Mouse (Mus musculus) heart, postnatal 0 days (tissue): Measurements from ENCODE around the gene Mxi1. TPM values are rescaled to one million over a fixed set of nuclear protein-coding genes. Genes with fewer than 3 reads are reported as not detected.

ENCODE experiments used
- ATAC-seq: fragments of 200-750 bp; cut with Nextera tagmentation; 2 replicates; pipeline ENCODE4 v1.8.0; 2017; ENCODE audit warnings: low read depth, moderate number of reproducible peaks, moderate library complexity; ENCODE audit not compliant: insufficient read depth
- DNase-seq: peaks from one replicate; pipeline ENCODE4 v3.0.0-alpha.2; 2016; ENCODE audit warnings: low spot score
- H3K27ac ChIP-seq: fragments of 300-500 bp; sonication (generic); 2 replicates; pipeline ENCODE4 v1.5.1; 2014; ENCODE audit warnings: low read depth, mild to moderate bottlenecking
- H3K27me3 ChIP-seq: fragments of 300-500 bp; sonication (generic); 2 replicates; pipeline ENCODE4 v1.6.1; 2014; ENCODE audit warnings: low read length, mixed read lengths; ENCODE audit not compliant: control insufficient read depth, insufficient read depth
- H3K36me3 ChIP-seq: fragments of 300-500 bp; sonication (generic); replicated peaks from 2 replicates; pipeline ENCODE4 v1.6.1; 2014; ENCODE audit warnings: low read length, mixed read lengths; ENCODE audit not compliant: control insufficient read depth, insufficient read depth
- H3K4me1 ChIP-seq: fragments of 300-500 bp; sonication (generic); 2 replicates; pipeline ENCODE4 v1.6.1; 2014; ENCODE audit warnings: antibody characterized with exemption; ENCODE audit not compliant: control insufficient read depth, insufficient read depth
- H3K4me2 ChIP-seq: fragments of 300-500 bp; sonication (generic); 2 replicates; pipeline ENCODE4 v1.6.1; 2014; ENCODE audit warnings: low read depth, mild to moderate bottlenecking, low read length, moderate library complexity
- H3K4me3 ChIP-seq: fragments of 300-500 bp; sonication (generic); 2 replicates; pipeline ENCODE4 v1.5.1; 2014; ENCODE audit warnings: low read depth, low read length
- H3K9ac ChIP-seq: fragments of 300-500 bp; sonication (generic); replicated peaks from 2 replicates; pipeline ENCODE4 v1.6.1; 2014; ENCODE audit warnings: low read depth, low read length, mixed read lengths
- H3K9me3 ChIP-seq: fragments of 300-500 bp; sonication (generic); replicated peaks from 2 replicates; pipeline ENCODE4 v1.6.1; 2016; ENCODE audit warnings: low read length; ENCODE audit not compliant: control insufficient read depth
- CTCF ChIP-seq: IDR thresholded peaks from 2 replicates; pipeline ENCODE4 v1.5.1; 2016; ENCODE audit warnings: antibody characterized with exemption, control low read depth, low read depth
- EP300 ChIP-seq: IDR thresholded peaks from 2 replicates; pipeline ENCODE4 v1.6.1; 2016; ENCODE audit warnings: antibody characterized with exemption, low read depth
- WGBS: fragments of 180-500 bp; shearing (Covaris S2); extraction: QIAGEN DNeasy Blood & Tissue Kit; methylation state at CpG from one replicate; pipeline ENCODE4 v1.1.7; 2014; 5-methylcytosine and 5-hydroxymethylcytosine counted together
- polyA plus RNA-seq: library from polyadenylated mRNA; unstranded; fragments of >200 nt; fragmentation: Nextera tagmentation; extraction: Ambion mirVana; gene quantifications from 2 replicates; pipeline ENCODE4 v1.2.1, GENCODE M21; 2015
- total RNA-seq: library from RNA; depleted of rRNA; stranded (reverse); fragments of >200 nt; gene quantifications from 2 replicates; pipeline ENCODE4 v1.2.3, GENCODE M21; 2014; ENCODE audit warnings: low replicate concordance

Gene Mxi1
- total and polyA plus RNA-seq, 2 experiments from 2014 or later = 31.2 to 32.1 TPM

DNA sequence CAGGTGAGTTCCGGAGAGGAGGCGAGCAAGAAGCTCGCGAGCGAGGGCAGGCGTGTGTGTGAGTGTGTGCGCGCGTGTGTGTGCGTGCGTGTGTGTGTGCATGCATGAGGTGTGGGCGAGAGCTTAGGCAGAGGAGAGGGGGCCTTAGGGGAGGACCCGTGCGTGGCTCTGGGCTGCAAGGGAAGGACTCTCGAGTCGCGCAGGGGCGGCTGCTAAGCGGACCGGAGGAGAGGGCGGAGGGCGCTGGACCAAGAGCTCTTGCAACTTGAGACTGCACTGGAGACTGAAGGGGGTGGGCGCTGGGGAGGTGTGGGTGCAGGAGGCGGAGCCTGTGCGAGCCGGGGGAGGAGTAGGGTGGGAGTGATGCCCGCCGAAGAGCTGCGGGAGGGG, 19.7 kb downstream of the Mxi1 start:
- peak overlapping the region; percentile 93 for H3K4me3 ChIP-seq
- 1% methylated on average over 26 of the region's 29 CpGs for WGBS
- H3K9ac ChIP-seq = peak overlapping the region; percentile 73
- peaks cover 10% of the 10 kb centered on the region; the same call in 1 of the 2 replicates for H3K4me1 ChIP-seq
- H3K4me2 ChIP-seq = peak overlapping the region; percentile 100
- peak overlapping the region; percentile 71 for H3K27ac ChIP-seq
- DNase-seq (peak; percentile 79), ATAC-seq (peak; percentile 50)
- no peaks in the 10 kb centered on the region for H3K9me3 ChIP-seq
- TF ChIP-seq EP300 = no peak
- TF ChIP-seq CTCF = no peak
- H3K27me3 ChIP-seq = no peaks in the 10 kb centered on the region
- peaks cover 14% of the 10 kb centered on the region for H3K36me3 ChIP-seq

DNA sequence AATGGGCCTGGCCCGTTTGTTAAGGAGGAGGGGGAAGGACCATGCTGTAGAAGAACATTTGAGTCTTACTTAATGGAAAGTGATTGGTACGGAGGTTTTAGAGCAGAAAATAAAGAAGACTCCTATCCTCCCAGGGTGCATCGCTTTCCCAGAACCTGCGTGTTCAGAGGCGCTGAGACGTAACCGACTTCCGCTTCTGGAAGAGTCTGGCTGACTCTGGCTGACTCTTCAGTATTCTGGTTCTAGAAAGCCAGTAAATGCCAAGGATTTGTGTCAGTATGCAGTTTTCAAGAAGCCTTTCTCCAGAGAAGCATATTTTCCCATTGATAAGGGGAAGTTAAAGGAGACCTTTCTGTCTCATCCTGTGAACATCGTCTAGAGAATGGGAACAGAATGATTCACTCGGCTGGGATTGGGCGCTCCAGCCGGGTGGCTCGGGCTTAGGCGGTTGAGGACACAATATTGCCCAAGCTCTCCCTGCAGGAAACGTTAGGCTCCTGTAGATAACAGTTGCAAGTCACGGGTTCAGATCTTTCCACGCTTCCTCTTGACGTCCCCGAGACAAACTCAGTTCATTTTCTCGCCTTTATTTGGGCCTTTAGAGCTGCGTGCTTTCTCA, 21.7 kb downstream of the Mxi1 start:
- 84% methylated on average over 21 of the region's 21 CpGs for WGBS
- Histone ChIP-seq H3K27ac (no peak overlapping the region), H3K9me3 (no peaks in the 10 kb centered on the region), H3K36me3 (peaks cover 15% of the 10 kb centered on the region), H3K9ac (no peak overlapping the region), H3K27me3 (no peaks in the 10 kb centered on the region), H3K4me2 (no peak overlapping the region), H3K4me3 (no peak overlapping the region), H3K4me1 (no peaks in the 10 kb centered on the region)
- TF ChIP-seq CTCF (no peak), EP300 (no peak)
- DNase-seq (no peak), ATAC-seq (no peak)

DNA sequence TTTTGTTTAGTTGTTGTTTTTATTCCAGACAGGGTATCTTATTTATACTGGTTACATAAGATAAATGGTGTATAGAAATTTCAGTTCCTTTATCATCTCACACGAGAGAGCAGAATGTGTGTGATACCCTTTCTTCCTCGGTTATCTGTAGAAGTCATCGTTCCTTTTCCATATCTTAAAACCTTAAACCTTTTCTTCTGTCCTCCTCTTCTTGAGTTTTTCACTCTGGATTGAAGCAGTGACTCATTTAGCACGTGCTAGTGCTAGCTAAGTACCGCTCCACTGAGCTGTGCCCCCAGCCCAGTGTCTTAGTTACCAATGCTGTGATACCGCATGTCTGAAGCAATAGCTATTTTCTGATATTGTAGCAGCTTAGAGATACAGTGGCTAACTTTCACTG, 23.4 kb downstream of the Mxi1 start:
- Histone ChIP-seq H3K36me3 (peaks cover 29% of the 10 kb centered on the region), H3K4me1 (no peaks in the 10 kb centered on the region), H3K4me2 (no peak overlapping the region), H3K9me3 (no peaks in the 10 kb centered on the region), H3K27me3 (no peaks in the 10 kb centered on the region), H3K27ac (no peak overlapping the region), H3K9ac (no peak overlapping the region), H3K4me3 (no peak overlapping the region)
- ATAC-seq = no peak
- TF ChIP-seq EP300 (no peak), CTCF (no peak)
- WGBS = 80% methylated on average over 6 of the region's 6 CpGs
- DNase-seq = no peak

DNA sequence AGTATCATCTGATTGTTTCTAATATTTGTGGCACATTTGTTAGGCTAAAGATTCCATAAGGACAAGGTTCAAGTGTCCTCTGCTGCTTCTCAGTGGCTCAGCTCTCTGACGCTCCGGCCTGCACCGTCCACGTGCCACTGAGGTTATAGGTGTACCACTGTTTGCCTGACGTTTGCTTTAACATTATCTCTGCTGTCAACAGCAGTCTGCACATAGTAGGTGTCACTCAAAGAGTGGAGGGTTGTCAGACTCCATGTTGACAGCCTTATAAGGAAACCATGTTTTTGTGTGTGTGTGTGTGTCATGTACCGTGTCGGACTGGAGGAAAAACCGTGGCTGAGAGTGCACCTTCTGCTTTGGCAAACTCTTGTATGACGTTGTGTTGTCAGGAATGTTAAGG, 24.9 kb downstream of the Mxi1 start:
- no peak overlapping the region for H3K9ac ChIP-seq
- DNase-seq = no peak
- ATAC-seq = peak; percentile 56; the same call in 1 of the 2 replicates
- H3K4me1 ChIP-seq = no peaks in the 10 kb centered on the region
- no peaks in the 10 kb centered on the region for H3K27me3 ChIP-seq
- 40% methylated on average over 9 of the region's 9 CpGs for WGBS
- H3K4me2 ChIP-seq = no peak overlapping the region
- no peak overlapping the region for H3K27ac ChIP-seq
- TF ChIP-seq CTCF (no peak), EP300 (no peak)
- peaks cover 29% of the 10 kb centered on the region for H3K36me3 ChIP-seq
- H3K9me3 ChIP-seq = no peaks in the 10 kb centered on the region
- H3K4me3 ChIP-seq = no peak overlapping the region

DNA sequence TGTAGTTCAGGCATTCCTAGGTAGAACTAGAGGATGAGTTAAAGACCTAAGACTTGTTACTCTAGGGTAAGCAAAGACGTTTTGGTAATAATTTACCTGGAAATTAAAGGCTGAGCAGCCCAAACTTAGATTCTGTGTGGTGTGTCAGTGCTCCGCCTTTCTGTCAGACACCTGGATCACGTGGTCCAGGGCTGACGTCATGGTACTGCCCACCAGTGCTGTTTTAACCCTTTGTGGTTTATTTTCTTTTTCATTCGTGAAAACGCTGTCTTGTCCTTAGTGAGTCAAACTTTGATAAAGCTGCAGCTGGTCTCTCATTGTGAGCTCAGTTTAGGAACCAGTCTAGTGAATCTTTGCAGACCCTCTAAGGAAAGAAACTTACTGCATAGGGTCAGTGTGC, 30.1 kb downstream of the Mxi1 start:
- Histone ChIP-seq H3K4me1 (no peaks in the 10 kb centered on the region), H3K4me2 (no peak overlapping the region), H3K27ac (no peak overlapping the region), H3K9ac (no peak overlapping the region), H3K4me3 (no peak overlapping the region), H3K36me3 (peaks cover 14% of the 10 kb centered on the region; the same call in 1 of the 2 replicates), H3K9me3 (no peaks in the 10 kb centered on the region), H3K27me3 (no peaks in the 10 kb centered on the region)
- TF ChIP-seq CTCF (no peak), EP300 (no peak)
- ATAC-seq (no peak), DNase-seq (no peak)
- WGBS = 23% methylated on average over 6 of the region's 6 CpGs

DNA sequence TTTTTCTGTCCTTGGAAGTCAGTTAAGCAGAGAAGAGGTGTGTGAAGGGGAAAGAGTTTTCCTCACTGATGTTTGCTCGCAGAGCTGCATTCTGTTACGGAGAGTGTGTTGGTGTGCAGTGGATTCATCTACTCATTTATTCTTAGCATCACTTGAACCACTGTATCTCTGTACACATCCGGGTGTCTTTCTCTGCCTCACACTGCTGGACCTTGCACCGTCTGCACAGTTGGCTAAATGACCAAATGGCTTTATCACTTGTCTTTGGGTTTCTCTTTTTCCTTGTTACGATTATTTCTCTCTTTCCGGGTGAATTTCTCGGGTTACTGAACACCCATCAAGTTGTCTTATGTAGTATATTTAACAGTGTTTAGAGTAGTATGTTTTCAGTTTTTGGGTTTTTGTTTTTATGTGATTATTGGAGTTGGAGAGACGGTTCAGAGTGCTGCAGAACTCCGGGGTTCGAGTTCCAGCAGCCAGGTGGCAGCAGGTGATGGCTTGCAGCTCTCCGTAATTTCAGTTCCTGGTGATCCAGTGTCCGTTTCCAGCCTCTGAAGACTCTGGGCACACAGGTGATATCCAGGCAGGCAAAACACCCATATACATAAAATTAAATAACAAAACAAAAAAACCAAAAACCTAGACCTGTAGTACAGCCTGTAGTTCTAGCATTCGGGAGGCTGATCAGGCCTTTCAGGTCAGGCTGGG, 33.0 kb downstream of the Mxi1 start:
- H3K9ac ChIP-seq = no peak overlapping the region
- no peak overlapping the region for H3K4me3 ChIP-seq
- H3K9me3 ChIP-seq = no peaks in the 10 kb centered on the region
- H3K36me3 ChIP-seq = 0 out of 2 replicates have a peak, but pooled peaks cover 6% of the 10 kb centered on the region
- H3K27ac ChIP-seq = no peak overlapping the region
- no peak for ATAC-seq
- WGBS = 73% methylated on average over 13 of the region's 13 CpGs
- no peaks in the 10 kb centered on the region for H3K4me1 ChIP-seq
- H3K27me3 ChIP-seq = no peaks in the 10 kb centered on the region
- no peak for DNase-seq
- H3K4me2 ChIP-seq = no peak overlapping the region
- TF ChIP-seq CTCF = no peak
- no peak for TF ChIP-seq EP300
